Mouse (Mus musculus): ENCODE measurements around the gene Oas1g. TPM values are rescaled to one million over a fixed set of nuclear protein-coding genes. Genes with fewer than 3 reads are reported as not detected.
"Not testable (repeated sequence)": the region's sequence is repeated elsewhere in the genome, so short reads cannot be mapped to it uniquely, and the experiment has no call there.

Gene Oas1g
- total RNA-seq (2012; rRNA removed): 0.17 TPM in 1 of 2 replicates, not detected in the other
- total RNA-seq (2014; rRNA removed): 0.19 TPM in 1 of 2 replicates, not detected in the other
- polyA plus RNA-seq (2012; ENCODE audit: insufficient read length, low read depth): not detected in 2 replicates

GRCm38 (mm10) chr5:120887413-120887812 lies at the start of gene Oas1g:
Oas1g (minus strand) TSS chr5:120887613.
- H3K4me1 ChIP-seq (ENCODE audit: control insufficient read depth in 1 of 2, insufficient read depth in 2 of 2); H3K4me2 ChIP-seq (ENCODE audit: insufficient read depth, low read depth, poor library complexity, severe bottlenecking); H3K36me3 ChIP-seq (replicated peaks in 1 of 2; ENCODE audit: control insufficient read depth in 1 of 2, insufficient read depth in 1 of 2, low read length in 1 of 2); H3K27ac ChIP-seq (ENCODE audit: insufficient read depth, low read depth); H3K9ac ChIP-seq (ENCODE audit: insufficient read depth, low read depth); H3K79me2 ChIP-seq (replicated peaks; ENCODE audit: control insufficient read depth, extremely low read depth, insufficient read depth, poor library complexity, severe bottlenecking); DNase-seq (ENCODE audit: extremely low read depth); H3K9me3 ChIP-seq (replicated peaks; ENCODE audit: low read length); H3K4me3 ChIP-seq (replicated peaks in 1 of 3; ENCODE audit: low read depth in 2 of 3, low read length in 2 of 3, poor library complexity in 1 of 3); in situ Hi-C loops (cut with MboI; ENCODE audit: low pct_ligation_motif_present, low pct_unique_long_range_greater_than_20kb, low sequenced_read_pairs); dilution Hi-C loops (cut with MboI; ENCODE audit: extremely low pct_ligation_motif_present, extremely low pct_unique_long_range_greater_than_20kb, low sequenced_read_pairs); H3K27me3 ChIP-seq (replicated peaks): not testable (repeated sequence)

GRCm38 (mm10) chr5:120933966-120934365 lies 46.6 kb upstream of the Oas1g start:
- H3K79me2 ChIP-seq (replicated peaks; ENCODE audit: control insufficient read depth, extremely low read depth, insufficient read depth, poor library complexity, severe bottlenecking): no peaks in the 10 kb centered on the region
- TF ChIP-seq POLR2AphosphoS2 (IDR thresholded peaks at IDR 0.05; ENCODE audit: low read depth, low read length) (no peak), MYC (IDR thresholded peaks at IDR 0.05; ENCODE audit: low read depth, low read length) (no peak), NRF1 (IDR thresholded peaks at IDR 0.05; ENCODE audit: low read depth, low read length) (no peak), SMC3 (IDR thresholded peaks at IDR 0.05; ENCODE audit: low read depth, low read length) (no peak), TBP (conservative IDR thresholded peaks at IDR 0.05; ENCODE audit: low read depth, low read length) (no peak)
- no peak overlapping the region for H3K9ac ChIP-seq (ENCODE audit: insufficient read depth, low read depth)
- dilution Hi-C loops (cut with MboI; ENCODE audit: extremely low pct_ligation_motif_present, extremely low pct_unique_long_range_greater_than_20kb, low sequenced_read_pairs) (no loop called here), in situ Hi-C loops (cut with MboI; ENCODE audit: low pct_ligation_motif_present, low pct_unique_long_range_greater_than_20kb, low sequenced_read_pairs) (no loop called here)
- no peak overlapping the region for H3K27ac ChIP-seq (ENCODE audit: insufficient read depth, low read depth)
- no peak for DNase-seq (ENCODE audit: extremely low read depth)
- no peaks in the 10 kb centered on the region for H3K9me3 ChIP-seq (replicated peaks; ENCODE audit: low read length)
- no peak overlapping the region for H3K4me2 ChIP-seq (ENCODE audit: insufficient read depth, low read depth, poor library complexity, severe bottlenecking)
- no peaks in the 10 kb centered on the region for H3K4me1 ChIP-seq (ENCODE audit: control insufficient read depth in 1 of 2, insufficient read depth in 2 of 2)
- H3K36me3 ChIP-seq (replicated peaks in 1 of 2; ENCODE audit: control insufficient read depth in 1 of 2, insufficient read depth in 1 of 2, low read length in 1 of 2): no peaks in the 10 kb centered on the region
- peaks cover 43% of the 10 kb centered on the region for H3K27me3 ChIP-seq (replicated peaks)
- no peak overlapping the region for H3K4me3 ChIP-seq (replicated peaks in 1 of 3; ENCODE audit: low read depth in 2 of 3, low read length in 2 of 3, poor library complexity in 1 of 3)

GRCm38 (mm10) chr5:120927036-120927435 lies 39.6 kb upstream of the Oas1g start:
- in situ Hi-C loops (cut with MboI; ENCODE audit: low pct_ligation_motif_present, low pct_unique_long_range_greater_than_20kb, low sequenced_read_pairs): no loop called here
- Histone ChIP-seq H3K4me2 (ENCODE audit: insufficient read depth, low read depth, poor library complexity, severe bottlenecking) (no peak overlapping the region), H3K79me2 (replicated peaks; ENCODE audit: control insufficient read depth, extremely low read depth, insufficient read depth, poor library complexity, severe bottlenecking) (no peaks in the 10 kb centered on the region), H3K9ac (ENCODE audit: insufficient read depth, low read depth) (no peak overlapping the region), H3K27ac (ENCODE audit: insufficient read depth, low read depth) (no peak overlapping the region), H3K4me1 (ENCODE audit: control insufficient read depth in 1 of 2, insufficient read depth in 2 of 2) (no peaks in the 10 kb centered on the region), H3K36me3 (replicated peaks in 1 of 2; ENCODE audit: control insufficient read depth in 1 of 2, insufficient read depth in 1 of 2, low read length in 1 of 2) (no peaks in the 10 kb centered on the region), H3K4me3 (replicated peaks in 1 of 3; ENCODE audit: low read depth in 2 of 3, low read length in 2 of 3, poor library complexity in 1 of 3) (no peak overlapping the region), H3K9me3 (replicated peaks; ENCODE audit: low read length) (no peaks in the 10 kb centered on the region), H3K27me3 (replicated peaks) (peaks cover 60% of the 10 kb centered on the region)
- peak in 1 of 2 experiments; percentile 62; a peak in 3 of 4 replicates for TF ChIP-seq CTCF (conservative IDR thresholded peaks at IDR 0.05 in 1 of 2, IDR thresholded peaks at IDR 0.05 in 1 of 2; ENCODE audit: low read depth in 2 of 2, low read length in 2 of 2)
- TF ChIP-seq USF2 (conservative IDR thresholded peaks at IDR 0.05; ENCODE audit: low read depth, low read length): no peak
- peak; percentile 61 for TF ChIP-seq SMC3 (IDR thresholded peaks at IDR 0.05; ENCODE audit: low read depth, low read length)
- TF ChIP-seq CHD2 (IDR thresholded peaks at IDR 0.05; ENCODE audit: low read length): no peak
- no peak for TF ChIP-seq MAFK (IDR thresholded peaks at IDR 0.05; ENCODE audit: insufficient replicate concordance, low read length)
- peak; percentile 11 for TF ChIP-seq RAD21 (IDR thresholded peaks at IDR 0.05; ENCODE audit: low read depth, low read length)
- peak; percentile 6 for DNase-seq (ENCODE audit: extremely low read depth)
- dilution Hi-C loops (cut with MboI; ENCODE audit: extremely low pct_ligation_motif_present, extremely low pct_unique_long_range_greater_than_20kb, low sequenced_read_pairs): no loop called here

- H3K36me3 ChIP-seq (replicated peaks in 1 of 2; ENCODE audit: control insufficient read depth in 1 of 2, insufficient read depth in 1 of 2, low read length in 1 of 2); H3K79me2 ChIP-seq (replicated peaks; ENCODE audit: control insufficient read depth, extremely low read depth, insufficient read depth, poor library complexity, severe bottlenecking); dilution Hi-C loops (cut with MboI; ENCODE audit: extremely low pct_ligation_motif_present, extremely low pct_unique_long_range_greater_than_20kb, low sequenced_read_pairs): not testable (repeated sequence)
Observed at GRCm38 (mm10) chr5:120926311-120926710, 38.9 kb upstream of the Oas1g start.

GRCm38 (mm10) chr5:120924520-120924919 lies 37.1 kb upstream of the Oas1g start:
- not testable (repeated sequence) for H3K36me3 ChIP-seq (replicated peaks in 1 of 2; ENCODE audit: control insufficient read depth in 1 of 2, insufficient read depth in 1 of 2, low read length in 1 of 2)

More at GRCm38 (mm10) chr5:120926311-120926710, 38.9 kb upstream of the Oas1g start:
- H3K27ac ChIP-seq (ENCODE audit: insufficient read depth, low read depth); H3K9me3 ChIP-seq (replicated peaks; ENCODE audit: low read length); H3K4me2 ChIP-seq (ENCODE audit: insufficient read depth, low read depth, poor library complexity, severe bottlenecking); H3K4me3 ChIP-seq (replicated peaks in 1 of 3; ENCODE audit: low read depth in 2 of 3, low read length in 2 of 3, poor library complexity in 1 of 3); H3K4me1 ChIP-seq (ENCODE audit: control insufficient read depth in 1 of 2, insufficient read depth in 2 of 2); in situ Hi-C loops (cut with MboI; ENCODE audit: low pct_ligation_motif_present, low pct_unique_long_range_greater_than_20kb, low sequenced_read_pairs); H3K9ac ChIP-seq (ENCODE audit: insufficient read depth, low read depth); DNase-seq (ENCODE audit: extremely low read depth): not testable (repeated sequence)
- H3K27me3 ChIP-seq (replicated peaks): peaks cover 55% of the 10 kb centered on the region

More at GRCm38 (mm10) chr5:120924520-120924919, 37.1 kb upstream of the Oas1g start:
- H3K9me3 ChIP-seq (replicated peaks; ENCODE audit: low read length); dilution Hi-C loops (cut with MboI; ENCODE audit: extremely low pct_ligation_motif_present, extremely low pct_unique_long_range_greater_than_20kb, low sequenced_read_pairs); DNase-seq (ENCODE audit: extremely low read depth); H3K27ac ChIP-seq (ENCODE audit: insufficient read depth, low read depth); H3K4me1 ChIP-seq (ENCODE audit: control insufficient read depth in 1 of 2, insufficient read depth in 2 of 2); H3K4me2 ChIP-seq (ENCODE audit: insufficient read depth, low read depth, poor library complexity, severe bottlenecking); H3K9ac ChIP-seq (ENCODE audit: insufficient read depth, low read depth); H3K4me3 ChIP-seq (replicated peaks in 1 of 3; ENCODE audit: low read depth in 2 of 3, low read length in 2 of 3, poor library complexity in 1 of 3); H3K79me2 ChIP-seq (replicated peaks; ENCODE audit: control insufficient read depth, extremely low read depth, insufficient read depth, poor library complexity, severe bottlenecking): not testable (repeated sequence)
- peaks cover 60% of the 10 kb centered on the region for H3K27me3 ChIP-seq (replicated peaks)
- in situ Hi-C loops (cut with MboI; ENCODE audit: low pct_ligation_motif_present, low pct_unique_long_range_greater_than_20kb, low sequenced_read_pairs): loop anchor here (5.0 kb wide), 1 partner anchor 82 kb away; no protein-coding TSS in a partner anchor
